Mouse (Mus musculus) ES-E14 (cell line): ENCODE data around the gene Nacc2. TPM values are rescaled to one million over a fixed set of nuclear protein-coding genes. Genes with fewer than 3 reads are reported as not detected.

Experiments used
- DNase-seq: peaks from one replicate; pipeline ENCODE4 v3.0.0-alpha.2; 2013; ENCODE audit warnings: low read depth, low spot score
- H3K27ac ChIP-seq: 2 replicates; pipeline ENCODE4 v1.5.1; 2012; ENCODE audit warnings: low read depth, mild to moderate bottlenecking, low read length, moderate library complexity, mixed read lengths; ENCODE audit not compliant: poor library complexity, insufficient read depth, severe bottlenecking
- H3K36me3 ChIP-seq: 2 replicates; pipeline ENCODE4 v1.6.1; 2012; ENCODE audit warnings: mild to moderate bottlenecking, low read length, moderate library complexity, mixed read lengths; ENCODE audit not compliant: control insufficient read depth, poor library complexity, insufficient read depth, severe bottlenecking
- H3K4me1 ChIP-seq, 2 experiments: fragments of 150-350 bp in 1 of 2; sonication (generic) in 1 of 2; 2 replicates each; pipeline ENCODE4 v1.6.1; 2012; ENCODE audit warnings: low read length in 2 of 2, mild to moderate bottlenecking in 1 of 2, mixed read lengths in 1 of 2; ENCODE audit not compliant: control insufficient read depth in 2 of 2, insufficient read depth in 2 of 2, poor library complexity in 1 of 2
- H3K4me3 ChIP-seq, 2 experiments: fragments of 150-350 bp in 1 of 2; sonication (generic) in 1 of 2; 2 replicates each; pipeline ENCODE4 v1.5.1; 2012; ENCODE audit warnings: low read length in 2 of 2, low read depth in 1 of 2, mild to moderate bottlenecking in 1 of 2, mixed read lengths in 1 of 2; ENCODE audit not compliant: insufficient read depth in 1 of 2, poor library complexity in 1 of 2, severe bottlenecking in 1 of 2
- H3K9ac ChIP-seq: 2 replicates; pipeline ENCODE4 v1.6.1; 2012; ENCODE audit warnings: low read depth, mild to moderate bottlenecking, low read length, mixed read lengths; ENCODE audit not compliant: poor library complexity, insufficient read depth, severe bottlenecking
- H3K9me3 ChIP-seq: fragments of 150-350 bp; sonication (generic); 2 replicates; pipeline ENCODE4 v1.6.1; 2012; ENCODE audit warnings: low read depth, mild to moderate bottlenecking, low read length; ENCODE audit not compliant: control insufficient read depth, insufficient read depth
- CHD2 ChIP-seq: IDR thresholded peaks from 2 replicates; pipeline ENCODE4 v1.6.1; 2014; ENCODE audit warnings: mild to moderate bottlenecking, low read depth, low read length, inconsistent platforms
- HCFC1 ChIP-seq: IDR thresholded peaks from 2 replicates; pipeline ENCODE4 v1.6.1; 2012; ENCODE audit warnings: low read length, inconsistent platforms, borderline replicate concordance; ENCODE audit not compliant: insufficient read depth
- MAFK ChIP-seq: IDR thresholded peaks from 2 replicates; pipeline ENCODE4 v1.6.1; 2014; ENCODE audit warnings: mild to moderate bottlenecking, low read depth, low read length, inconsistent platforms; ENCODE audit not compliant: insufficient read depth
- ZC3H11A ChIP-seq: IDR thresholded peaks from 2 replicates; pipeline ENCODE4 v1.6.1; 2012; ENCODE audit warnings: low read depth, mild to moderate bottlenecking, inconsistent platforms, low read length, borderline replicate concordance
- ZNF384 ChIP-seq: IDR thresholded peaks from 2 replicates; pipeline ENCODE4 v1.6.1; 2012; ENCODE audit warnings: low read depth, low read length, inconsistent platforms
- in situ Hi-C, 2 experiments: fragments of 600-800 bp; cut with MboI; formaldehyde crosslinking; loops; one replicate each; pipeline ENCODE4 v1.15.1; 2025; ENCODE audit warnings: low sequenced_read_pairs in 2 of 2, inconsistent platforms in 1 of 2; ENCODE audit not compliant: unreplicated experiment in 2 of 2
- total RNA-seq: library from RNA; depleted of rRNA; stranded (reverse); fragments of 300-350 nt; gene quantifications from 2 replicates; pipeline ENCODE4 v1.2.3, GENCODE M21; 2012

Nacc2 gene
- total RNA-seq, 1 experiment = 4.8 TPM

- Histone ChIP-seq H3K36me3 (no peaks in the 10 kb centered on the region), H3K27ac (no peak overlapping the region), H3K4me1 (0 out of 4 replicates have a peak, but pooled peaks cover 0 to 2% of the 10 kb centered on the region in 2 experiments), H3K9ac (no peak overlapping the region), H3K9me3 (no peaks in the 10 kb centered on the region), H3K4me3 (no peak overlapping the region)
- in situ Hi-C loops = no loop called here
- no peak for TF ChIP-seq MAFK
- TF ChIP-seq HCFC1 = no peak
- no peak for TF ChIP-seq ZC3H11A
- no peak for TF ChIP-seq ZNF384
- no peak for TF ChIP-seq CHD2
- DNase-seq = no peak
Observed at GRCm38 (mm10) chr2:26086505-26086904, 36.5 kb downstream of the Nacc2 start.

GRCm38 (mm10) chr2:26082883-26083282 lies 40.1 kb downstream of the Nacc2 start:
- Histone ChIP-seq H3K4me3 (no peak overlapping the region), H3K9ac (no peak overlapping the region)

GRCm38 (mm10) chr2:26080830-26081229 lies 42.2 kb downstream of the Nacc2 start:
- Histone ChIP-seq H3K4me3 (no peak overlapping the region), H3K27ac (no peak overlapping the region), H3K9me3 (no peaks in the 10 kb centered on the region), H3K4me1 (peaks cover 4 to 7% of the 10 kb centered on the region in 2 experiments), H3K36me3 (no peaks in the 10 kb centered on the region), H3K9ac (no peak overlapping the region)
- in situ Hi-C loops = no loop called here
- TF ChIP-seq CHD2 (no peak), MAFK (no peak), HCFC1 (no peak), ZNF384 (no peak), ZC3H11A (no peak)
- DNase-seq = no peak

More at GRCm38 (mm10) chr2:26082883-26083282, 40.1 kb downstream of the Nacc2 start:
- peaks cover 4 to 5% of the 10 kb centered on the region in 2 experiments; a peak in 2 of 4 replicates for H3K4me1 ChIP-seq
- DNase-seq = no peak
- TF ChIP-seq MAFK (no peak), CHD2 (no peak), ZNF384 (no peak), HCFC1 (no peak), ZC3H11A (no peak)
- H3K36me3 ChIP-seq = no peaks in the 10 kb centered on the region
- H3K27ac ChIP-seq = no peak overlapping the region
- no peaks in the 10 kb centered on the region for H3K9me3 ChIP-seq
- in situ Hi-C loops = no loop called here

- no peaks in the 10 kb centered on the region for H3K36me3 ChIP-seq
- H3K9me3 ChIP-seq = no peaks in the 10 kb centered on the region
- H3K27ac ChIP-seq = no peak overlapping the region
- H3K9ac ChIP-seq = no peak overlapping the region
- in situ Hi-C loops = no loop called here
- peaks cover 7 to 9% of the 10 kb centered on the region in 2 experiments for H3K4me1 ChIP-seq
- TF ChIP-seq ZNF384 (no peak), HCFC1 (no peak), MAFK (no peak), ZC3H11A (no peak), CHD2 (no peak)
- DNase-seq = no peak
- no peak overlapping the region for H3K4me3 ChIP-seq
Observed at GRCm38 (mm10) chr2:26079409-26079808, 43.6 kb downstream of the Nacc2 start.

DNA sequence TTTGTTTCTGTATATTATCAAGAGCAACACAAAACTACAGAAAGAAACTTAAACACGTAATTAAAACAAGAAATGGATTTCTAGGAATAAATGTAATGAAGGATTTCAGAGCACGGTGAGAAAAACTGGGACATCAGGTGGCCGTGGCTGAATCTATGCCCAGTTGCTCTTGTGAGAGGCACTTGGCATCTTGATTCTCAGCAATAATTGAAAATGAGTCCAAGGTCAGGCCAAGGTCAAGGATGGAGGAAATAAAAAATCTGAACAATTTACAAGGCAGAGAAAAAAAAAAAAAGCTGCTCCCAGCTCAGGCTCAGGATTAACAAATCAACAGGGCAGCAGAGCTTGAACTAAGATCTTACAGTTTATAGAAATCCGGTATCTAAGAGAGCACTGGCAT lies 46.0 kb downstream of the Nacc2 start:
- DNase-seq = no peak
- Histone ChIP-seq H3K9ac (no peak overlapping the region), H3K9me3 (no peaks in the 10 kb centered on the region), H3K36me3 (no peaks in the 10 kb centered on the region), H3K4me1 (peaks cover 7 to 9% of the 10 kb centered on the region in 2 experiments), H3K27ac (no peak overlapping the region), H3K4me3 (no peak overlapping the region)
- in situ Hi-C loops = no loop called here
- TF ChIP-seq ZC3H11A = no peak
